Mouse (Mus musculus) liver, embryonic 15.5 days (tissue): ENCODE data around the gene Icam1. TPM values are rescaled to one million over a fixed set of nuclear protein-coding genes. Genes with fewer than 3 reads are reported as not detected.
"Not testable (repeated sequence)": the region's sequence is repeated elsewhere in the genome, so short reads cannot be mapped to it uniquely, and the experiment has no call there.

Source experiments
- ATAC-seq: fragments of 200-750 bp; cut with Nextera tagmentation; 2 replicates; pipeline ENCODE4 v1.8.0; 2017; ENCODE audit warnings: moderate number of reproducible peaks, mild to moderate bottlenecking, moderate library complexity; ENCODE audit not compliant: insufficient read depth
- H3K27ac ChIP-seq: fragments of 300-500 bp; sonication (generic); replicated peaks from 2 replicates; pipeline ENCODE4 v1.5.1; 2015; ENCODE audit warnings: mild to moderate bottlenecking, inconsistent platforms
- H3K27me3 ChIP-seq: fragments of 300-500 bp; sonication (generic); 2 replicates; pipeline ENCODE4 v1.6.1; 2015; ENCODE audit warnings: mild to moderate bottlenecking, inconsistent platforms
- H3K36me3 ChIP-seq: fragments of 300-500 bp; sonication (generic); replicated peaks from 2 replicates; pipeline ENCODE4 v1.6.1; 2015; ENCODE audit warnings: moderate library complexity, mild to moderate bottlenecking, inconsistent platforms
- H3K4me1 ChIP-seq: fragments of 300-500 bp; sonication (generic); replicated peaks from 2 replicates; pipeline ENCODE4 v1.6.1; 2015; ENCODE audit warnings: inconsistent platforms
- H3K4me2 ChIP-seq: fragments of 300-500 bp; sonication (generic); 2 replicates; pipeline ENCODE4 v1.6.1; 2015; ENCODE audit warnings: moderate library complexity, mild to moderate bottlenecking, inconsistent platforms
- H3K4me3 ChIP-seq: fragments of 300-500 bp; sonication (generic); replicated peaks from 2 replicates; pipeline ENCODE4 v1.5.1; 2015; ENCODE audit warnings: mild to moderate bottlenecking, inconsistent platforms
- H3K9ac ChIP-seq: fragments of 300-500 bp; sonication (generic); 2 replicates; pipeline ENCODE4 v1.6.1; 2015; ENCODE audit warnings: moderate library complexity, mild to moderate bottlenecking, inconsistent platforms
- H3K9me3 ChIP-seq: fragments of 300-500 bp; sonication (generic); replicated peaks from 2 replicates; pipeline ENCODE4 v1.6.1; 2016; ENCODE audit warnings: inconsistent platforms
- WGBS: fragments of 180-500 bp; shearing (Covaris S2); methylation state at CpG from one replicate; pipeline ENCODE4 v1.1.7; 2015; ENCODE audit warnings: mixed read lengths; ENCODE audit not compliant: insufficient replicate concordance; 5-methylcytosine and 5-hydroxymethylcytosine counted together
- polyA plus RNA-seq: library from polyadenylated mRNA; unstranded; fragments of >200 nt; fragmentation: Nextera tagmentation; extraction: Ambion mirVana; gene quantifications from 2 replicates; pipeline ENCODE4 v1.2.1, GENCODE M21; 2015

The Icam1 gene
- polyA plus RNA-seq, 1 experiment from 2014 or later: 10.2 TPM

- Histone ChIP-seq H3K9ac (no peak overlapping the region), H3K27me3 (no peaks in the 10 kb centered on the region), H3K4me1 (peaks cover 22% of the 10 kb centered on the region), H3K9me3 (no peaks in the 10 kb centered on the region), H3K4me2 (no peak overlapping the region), H3K4me3 (no peak overlapping the region), H3K27ac (no peak overlapping the region), H3K36me3 (no peaks in the 10 kb centered on the region)
- no peak for ATAC-seq
- 63% methylated on average over 5 of the region's 5 CpGs for WGBS
Measured at GRCm38 (mm10) chr9:20993165-20993898, 22.5 kb upstream of the Icam1 start.

- Histone ChIP-seq H3K4me3 (no peak overlapping the region), H3K9me3 (no peaks in the 10 kb centered on the region), H3K9ac (no peak overlapping the region), H3K4me2 (no peak overlapping the region), H3K27me3 (no peaks in the 10 kb centered on the region), H3K4me1 (peaks cover 22% of the 10 kb centered on the region), H3K27ac (no peak overlapping the region), H3K36me3 (no peaks in the 10 kb centered on the region)
- 52% methylated on average over 3 of the region's 3 CpGs for WGBS
- no peak for ATAC-seq
Measured at GRCm38 (mm10) chr9:20995069-20995468, 20.7 kb upstream of the Icam1 start.

- 55% methylated on average over 8 of the region's 8 CpGs for WGBS
- Histone ChIP-seq H3K36me3 (no peaks in the 10 kb centered on the region), H3K9ac (no peak overlapping the region), H3K4me2 (no peak overlapping the region), H3K27ac (no peak overlapping the region), H3K4me3 (no peak overlapping the region), H3K9me3 (no peaks in the 10 kb centered on the region), H3K27me3 (no peaks in the 10 kb centered on the region), H3K4me1 (peaks cover 29% of the 10 kb centered on the region)
- no peak for ATAC-seq
Measured at GRCm38 (mm10) chr9:20997065-20997464, 18.7 kb upstream of the Icam1 start.

DNA sequence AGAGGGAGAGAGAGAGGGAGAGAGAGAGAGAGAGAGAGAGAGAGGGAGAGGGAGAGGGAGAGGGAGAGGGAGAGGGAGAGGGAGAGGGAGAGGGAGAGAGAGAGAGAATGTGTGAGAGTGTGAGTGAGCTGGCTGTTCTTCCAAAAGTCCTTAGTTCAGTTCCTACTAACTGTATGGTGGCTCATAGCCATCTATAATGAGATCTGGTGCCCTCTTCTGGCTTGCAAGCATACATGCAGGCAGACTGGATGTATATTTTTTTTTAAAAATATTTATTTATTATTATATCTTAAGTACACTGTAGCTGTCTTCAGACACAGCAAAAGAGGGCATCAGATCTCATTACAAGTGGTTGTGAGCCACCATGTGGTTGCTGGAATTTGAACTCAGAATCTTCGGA, 17.4 kb upstream of the Icam1 start:
- not testable (repeated sequence) for H3K4me2 ChIP-seq, H3K9ac ChIP-seq, H3K4me3 ChIP-seq, H3K9me3 ChIP-seq, H3K27ac ChIP-seq, H3K27me3 ChIP-seq, H3K36me3 ChIP-seq, ATAC-seq
- 63% methylated on average over 1 of the region's 1 CpGs for WGBS
- H3K4me1 ChIP-seq: peaks cover 35% of the 10 kb centered on the region

- Histone ChIP-seq H3K9me3 (no peaks in the 10 kb centered on the region), H3K36me3 (peaks cover 5% of the 10 kb centered on the region; the same call in 1 of the 2 replicates), H3K4me1 (peaks cover 51% of the 10 kb centered on the region), H3K27me3 (no peaks in the 10 kb centered on the region), H3K4me2 (no peak overlapping the region), H3K4me3 (no peak overlapping the region), H3K9ac (no peak overlapping the region), H3K27ac (0 out of 2 replicates have a peak overlapping the region, but pooled peaks have one; percentile 10)
- ATAC-seq: no peak
Measured at GRCm38 (mm10) chr9:21000811-21001210, 15.0 kb upstream of the Icam1 start.

GRCm38 (mm10) chr9:21001651-21002200, 14.1 kb upstream of the Icam1 start:
- H3K36me3 ChIP-seq: peaks cover 14% of the 10 kb centered on the region
- no peak overlapping the region for H3K4me2 ChIP-seq
- no peaks in the 10 kb centered on the region for H3K27me3 ChIP-seq
- no peak overlapping the region for H3K9ac ChIP-seq
- 60% methylated on average over 6 of the region's 6 CpGs for WGBS
- no peaks in the 10 kb centered on the region for H3K9me3 ChIP-seq
- no peak for ATAC-seq
- peaks cover 51% of the 10 kb centered on the region for H3K4me1 ChIP-seq
- no peak overlapping the region for H3K27ac ChIP-seq
- H3K4me3 ChIP-seq: no peak overlapping the region

- peak overlapping the region; percentile 84 for H3K4me3 ChIP-seq
- peaks cover 49% of the 10 kb centered on the region for H3K4me1 ChIP-seq
- peak overlapping the region; percentile 90 for H3K27ac ChIP-seq
- WGBS: 10% methylated on average over 7 of the region's 7 CpGs
- H3K36me3 ChIP-seq: peaks cover 19% of the 10 kb centered on the region
- ATAC-seq: peak; percentile 3; the same call in 1 of the 2 replicates
- peak overlapping the region; percentile 91 for H3K4me2 ChIP-seq
- H3K9ac ChIP-seq: peak overlapping the region; percentile 68
- no peaks in the 10 kb centered on the region for H3K27me3 ChIP-seq
- no peaks in the 10 kb centered on the region for H3K9me3 ChIP-seq
Measured at GRCm38 (mm10) chr9:21002270-21002626, 13.5 kb upstream of the Icam1 start.

- Histone ChIP-seq H3K4me3 (peak within 1 kb of the TSS; percentile 84), H3K27me3 (no peaks in the 10 kb centered on the region), H3K4me2 (peak within 1 kb of the TSS; percentile 91), H3K9ac (peak within 1 kb of the TSS; percentile 68), H3K27ac (peak within 1 kb of the TSS; percentile 90), H3K36me3 (peaks cover 26% of the 10 kb centered on the region), H3K4me1 (peaks cover 43% of the 10 kb centered on the region), H3K9me3 (no peaks in the 10 kb centered on the region)
- ATAC-seq: peak; percentile 76
- under 1% methylated on average over 72 of the region's 72 CpGs for WGBS
Measured at GRCm38 (mm10) chr9:21002627-21003551, 12.9 kb upstream of the Icam1 start, which contains the start of gene Mrpl4. TSS of gene Mrpl4 (plus strand) at chr9:21002738.

- Histone ChIP-seq H3K27ac (no peak overlapping the region), H3K4me3 (no peak overlapping the region), H3K9me3 (no peaks in the 10 kb centered on the region), H3K9ac (no peak overlapping the region), H3K4me2 (no peak overlapping the region), H3K4me1 (peaks cover 39% of the 10 kb centered on the region), H3K27me3 (no peaks in the 10 kb centered on the region), H3K36me3 (peaks cover 36% of the 10 kb centered on the region)
- ATAC-seq: no peak
- WGBS: 83% methylated on average over 10 of the region's 10 CpGs
Measured at GRCm38 (mm10) chr9:21007313-21007952, 8.4 kb upstream of the Icam1 start.

DNA sequence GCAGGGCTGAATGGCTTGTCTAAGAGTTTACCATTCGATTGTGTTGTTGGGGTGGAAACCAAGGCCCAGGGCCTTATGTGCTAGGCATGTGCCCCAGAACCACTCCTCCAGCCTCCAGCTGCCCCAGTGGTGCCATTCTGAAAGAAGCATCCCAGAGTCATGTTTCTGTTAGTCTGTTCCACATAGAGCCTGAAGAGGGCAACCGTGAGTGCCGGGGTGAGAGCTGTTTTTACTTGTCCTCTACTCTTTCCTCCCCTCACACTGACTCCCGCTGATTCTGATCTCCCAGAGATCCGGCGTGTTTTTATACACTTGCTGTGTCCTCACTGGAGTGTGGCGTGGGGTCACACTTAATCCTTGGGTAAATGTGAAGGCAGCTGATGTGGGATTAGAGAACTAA, 7.8 kb upstream of the Icam1 start:
- Histone ChIP-seq H3K36me3 (peaks cover 36% of the 10 kb centered on the region), H3K4me2 (no peak overlapping the region), H3K4me3 (no peak overlapping the region), H3K27ac (no peak overlapping the region), H3K4me1 (peaks cover 42% of the 10 kb centered on the region), H3K9me3 (no peaks in the 10 kb centered on the region), H3K27me3 (no peaks in the 10 kb centered on the region), H3K9ac (no peak overlapping the region)
- 76% methylated on average over 7 of the region's 7 CpGs for WGBS
- ATAC-seq: no peak

DNA sequence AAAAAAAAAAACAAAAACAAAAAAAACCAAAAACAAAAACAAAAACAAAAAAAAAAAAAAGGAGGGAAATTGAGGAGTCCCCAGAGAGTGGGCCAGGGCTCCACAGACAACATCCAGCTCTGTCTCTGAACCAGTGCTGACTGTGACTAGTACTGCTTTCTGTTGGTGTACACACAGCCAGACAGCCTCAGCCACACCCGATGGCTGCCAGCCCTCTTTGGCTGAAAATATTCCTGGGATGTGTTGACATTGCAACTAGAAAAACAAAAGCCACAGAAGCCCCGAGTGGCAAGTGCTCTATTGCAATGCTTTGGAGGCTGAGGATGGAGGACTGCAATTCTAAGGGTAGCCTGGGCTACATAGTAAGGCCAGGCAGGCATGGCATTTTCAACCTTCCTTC, 5.4 kb upstream of the Icam1 start:
- no peak overlapping the region for H3K4me2 ChIP-seq
- 0 out of 2 replicates have a peak overlapping the region, but pooled peaks have one; percentile 4 for H3K27ac ChIP-seq
- H3K4me1 ChIP-seq: peaks cover 30% of the 10 kb centered on the region
- no peak overlapping the region for H3K4me3 ChIP-seq
- ATAC-seq: no peak
- H3K9ac ChIP-seq: no peak overlapping the region
- H3K9me3 ChIP-seq: no peaks in the 10 kb centered on the region
- H3K36me3 ChIP-seq: peaks cover 34% of the 10 kb centered on the region
- H3K27me3 ChIP-seq: peaks cover 21% of the 10 kb centered on the region
- WGBS: 41% methylated on average over 2 of the region's 2 CpGs
